Mouse (Mus musculus): ENCODE results near the gene Slc44a4. TPM values are rescaled to one million over a fixed set of nuclear protein-coding genes. Genes with fewer than 3 reads are reported as not detected.
A peak's percentile ranks its signal among the peaks of the same experiment; 100 is the strongest.

The Slc44a4 gene
- polyA plus RNA-seq, 1 experiment from 2014 or later, result not detected

- Histone ChIP-seq H3K4me2 (no peak overlapping the region), H3K4me3 (no peak overlapping the region), H3K4me1 (replicated peaks) (peaks cover 16% of the 10 kb centered on the region), H3K36me3 (no peaks in the 10 kb centered on the region), H3K9me3 (no peaks in the 10 kb centered on the region), H3K27me3 (peaks cover 16% of the 10 kb centered on the region), H3K27ac (replicated peaks) (no peak overlapping the region), H3K9ac (no peak overlapping the region)
- no peak for ATAC-seq (ENCODE audit: low read depth)
- 82% methylated on average over 3 of the region's 3 CpGs for WGBS
Observed at GRCm38 (mm10) chr17:34975581-34976492, 61.6 kb downstream of the Slc44a4 start.

GRCm38 (mm10) chr17:34977000-34977399 lies 62.7 kb downstream of the Slc44a4 start:
- H3K9ac ChIP-seq, result no peak overlapping the region
- H3K4me3 ChIP-seq, result no peak overlapping the region
- ATAC-seq (ENCODE audit: low read depth), result no peak
- peaks cover 20% of the 10 kb centered on the region for H3K4me1 ChIP-seq (replicated peaks)
- H3K27me3 ChIP-seq, result peaks cover 16% of the 10 kb centered on the region
- WGBS, result 94% methylated on average over 20 of the region's 20 CpGs
- H3K9me3 ChIP-seq, result no peaks in the 10 kb centered on the region
- no peak overlapping the region for H3K4me2 ChIP-seq
- H3K27ac ChIP-seq (replicated peaks), result no peak overlapping the region
- no peaks in the 10 kb centered on the region for H3K36me3 ChIP-seq

- 88% methylated on average over 27 of the region's 27 CpGs for WGBS
- no peak overlapping the region for H3K4me2 ChIP-seq
Observed at GRCm38 (mm10) chr17:34978239-34978638, 64.0 kb downstream of the Slc44a4 start.

GRCm38 (mm10) chr17:34979631-34980030 lies 65.4 kb downstream of the Slc44a4 start:
- 95% methylated on average over 4 of the region's 4 CpGs for WGBS
- no peak overlapping the region for H3K4me2 ChIP-seq

More at GRCm38 (mm10) chr17:34978239-34978638, 64.0 kb downstream of the Slc44a4 start:
- Histone ChIP-seq H3K4me3 (no peak overlapping the region), H3K27ac (replicated peaks) (no peak overlapping the region), H3K9me3 (no peaks in the 10 kb centered on the region), H3K4me1 (replicated peaks) (peaks cover 26% of the 10 kb centered on the region), H3K36me3 (no peaks in the 10 kb centered on the region), H3K9ac (no peak overlapping the region), H3K27me3 (peaks cover 9% of the 10 kb centered on the region)
- ATAC-seq (ENCODE audit: low read depth), result no peak

More at GRCm38 (mm10) chr17:34979631-34980030, 65.4 kb downstream of the Slc44a4 start:
- no peaks in the 10 kb centered on the region for H3K9me3 ChIP-seq
- H3K4me1 ChIP-seq (replicated peaks), result peaks cover 29% of the 10 kb centered on the region
- no peaks in the 10 kb centered on the region for H3K27me3 ChIP-seq
- no peak overlapping the region for H3K4me3 ChIP-seq
- no peak overlapping the region for H3K27ac ChIP-seq (replicated peaks)
- no peak for ATAC-seq (ENCODE audit: low read depth)
- H3K36me3 ChIP-seq, result no peaks in the 10 kb centered on the region
- 0 out of 2 replicates have a peak overlapping the region, but pooled peaks have one; percentile 19 for H3K9ac ChIP-seq

Other genes starting within 250 kb of the Slc44a4 start
- gene Tnxb, start 243.9 kb upstream of the Slc44a4 start, polyA plus RNA-seq (2015; fragmentation: Nextera tagmentation; extraction: Ambion mirVana), result 0.11 and 0.14 TPM in 2 replicates
- gene C4b, start 170.6 kb upstream of the Slc44a4 start, polyA plus RNA-seq (2015; fragmentation: Nextera tagmentation; extraction: Ambion mirVana), result not detected in 2 replicates
- not detected in 2 replicates for gene Cyp21a1, start 109.9 kb upstream of the Slc44a4 start, polyA plus RNA-seq (2015; fragmentation: Nextera tagmentation; extraction: Ambion mirVana)
- gene Stk19, start 77.5 kb upstream of the Slc44a4 start, polyA plus RNA-seq (2015; fragmentation: Nextera tagmentation; extraction: Ambion mirVana), result 31.6 and 34.2 TPM in 2 replicates
- 63.0 and 63.2 TPM in 2 replicates for gene Dxo, start 77.4 kb upstream of the Slc44a4 start, polyA plus RNA-seq (2015; fragmentation: Nextera tagmentation; extraction: Ambion mirVana)
- gene Skiv2l, start 64.3 kb upstream of the Slc44a4 start, polyA plus RNA-seq (2015; fragmentation: Nextera tagmentation; extraction: Ambion mirVana), result 49.7 and 57.1 TPM in 2 replicates
- gene Nelfe, start 64.1 kb upstream of the Slc44a4 start, polyA plus RNA-seq (2015; fragmentation: Nextera tagmentation; extraction: Ambion mirVana), result 81.6 and 90.5 TPM in 2 replicates
- gene Cfb, start 51.9 kb upstream of the Slc44a4 start, polyA plus RNA-seq (2015; fragmentation: Nextera tagmentation; extraction: Ambion mirVana), result 1.8 and 2.9 TPM in 2 replicates
- gene Zbtb12, start 35.0 kb upstream of the Slc44a4 start, polyA plus RNA-seq (2015; fragmentation: Nextera tagmentation; extraction: Ambion mirVana), result 9.5 and 10.4 TPM in 2 replicates
- not detected in 2 replicates for gene Gm20547, start 32.4 kb upstream of the Slc44a4 start, polyA plus RNA-seq (2015; fragmentation: Nextera tagmentation; extraction: Ambion mirVana)
- 0.99 and 2.1 TPM in 2 replicates for gene C2, start 16.2 kb upstream of the Slc44a4 start, polyA plus RNA-seq (2015; fragmentation: Nextera tagmentation; extraction: Ambion mirVana)
- 86.8 and 88.7 TPM in 2 replicates for gene Ehmt2, start 16.0 kb upstream of the Slc44a4 start, polyA plus RNA-seq (2015; fragmentation: Nextera tagmentation; extraction: Ambion mirVana)
- 30.2 and 30.6 TPM in 2 replicates for gene Neu1, start 16.8 kb downstream of the Slc44a4 start, polyA plus RNA-seq (2015; fragmentation: Nextera tagmentation; extraction: Ambion mirVana)
- 0.38 and 0.47 TPM in 2 replicates for gene Hspa1b, start 44.8 kb downstream of the Slc44a4 start, polyA plus RNA-seq (2015; fragmentation: Nextera tagmentation; extraction: Ambion mirVana)
- not detected in 2 replicates for gene Gm20481, start 55.4 kb downstream of the Slc44a4 start, polyA plus RNA-seq (2015; fragmentation: Nextera tagmentation; extraction: Ambion mirVana)
- gene Hspa1a, start 57.7 kb downstream of the Slc44a4 start, polyA plus RNA-seq (2015; fragmentation: Nextera tagmentation; extraction: Ambion mirVana), result 6.0 and 6.3 TPM in 2 replicates
- gene Hspa1l, start 58.2 kb downstream of the Slc44a4 start, polyA plus RNA-seq (2015; fragmentation: Nextera tagmentation; extraction: Ambion mirVana), result 1.5 and 2.2 TPM in 2 replicates
- gene Lsm2, start 67.4 kb downstream of the Slc44a4 start, polyA plus RNA-seq (2015; fragmentation: Nextera tagmentation; extraction: Ambion mirVana), result 99.4 and 99.8 TPM in 2 replicates
- 57.9 and 58.2 TPM in 2 replicates for gene Vars, start 86.5 kb downstream of the Slc44a4 start, polyA plus RNA-seq (2015; fragmentation: Nextera tagmentation; extraction: Ambion mirVana)
- gene Vwa7, start 102.1 kb downstream of the Slc44a4 start, polyA plus RNA-seq (2015; fragmentation: Nextera tagmentation; extraction: Ambion mirVana), result 0.17 and 0.18 TPM in 2 replicates
- gene Sapcd1, start 113.5 kb downstream of the Slc44a4 start, polyA plus RNA-seq (2015; fragmentation: Nextera tagmentation; extraction: Ambion mirVana), result 2.5 and 2.6 TPM in 2 replicates
- gene Msh5, start 132.3 kb downstream of the Slc44a4 start, polyA plus RNA-seq (2015; fragmentation: Nextera tagmentation; extraction: Ambion mirVana), result 2.8 and 3.1 TPM in 2 replicates
- gene Clic1, start 135.5 kb downstream of the Slc44a4 start, polyA plus RNA-seq (2015; fragmentation: Nextera tagmentation; extraction: Ambion mirVana), result 132 and 145 TPM in 2 replicates
- 417 and 431 TPM in 2 replicates for gene Ddah2, start 144.6 kb downstream of the Slc44a4 start, polyA plus RNA-seq (2015; fragmentation: Nextera tagmentation; extraction: Ambion mirVana)
- 0.54 TPM in 1 of 2 replicates, not detected in the other for gene Ly6g6c, start 150.9 kb downstream of the Slc44a4 start, polyA plus RNA-seq (2015; fragmentation: Nextera tagmentation; extraction: Ambion mirVana)
- gene Mpig6b, start 151.7 kb downstream of the Slc44a4 start, polyA plus RNA-seq (2015; fragmentation: Nextera tagmentation; extraction: Ambion mirVana), result 0.28 and 0.38 TPM in 2 replicates
- 0.46 and 0.55 TPM in 2 replicates for gene Ly6g6e, start 162.4 kb downstream of the Slc44a4 start, polyA plus RNA-seq (2015; fragmentation: Nextera tagmentation; extraction: Ambion mirVana)
- gene Ly6g6d, start 163.6 kb downstream of the Slc44a4 start, polyA plus RNA-seq (2015; fragmentation: Nextera tagmentation; extraction: Ambion mirVana), result 0.95 and 1.8 TPM in 2 replicates
- gene Ly6g6f, start 171.1 kb downstream of the Slc44a4 start, polyA plus RNA-seq (2015; fragmentation: Nextera tagmentation; extraction: Ambion mirVana), result 0.44 and 0.68 TPM in 2 replicates
- gene Abhd16a, start 174.8 kb downstream of the Slc44a4 start, polyA plus RNA-seq (2015; fragmentation: Nextera tagmentation; extraction: Ambion mirVana), result 98.2 and 104 TPM in 2 replicates
- not detected in 2 replicates for gene Ly6g5c, start 193.8 kb downstream of the Slc44a4 start, polyA plus RNA-seq (2015; fragmentation: Nextera tagmentation; extraction: Ambion mirVana)
- gene Ly6g5b, start 201.0 kb downstream of the Slc44a4 start, polyA plus RNA-seq (2015; fragmentation: Nextera tagmentation; extraction: Ambion mirVana), result 1.4 and 1.7 TPM in 2 replicates
- 20.9 and 25.5 TPM in 2 replicates for gene Gpank1, start 207.0 kb downstream of the Slc44a4 start, polyA plus RNA-seq (2015; fragmentation: Nextera tagmentation; extraction: Ambion mirVana)
- gene Csnk2b, start 207.6 kb downstream of the Slc44a4 start, polyA plus RNA-seq (2015; fragmentation: Nextera tagmentation; extraction: Ambion mirVana), result 333 and 339 TPM in 2 replicates
- 8.9 and 10.6 TPM in 2 replicates for gene D17H6S53E, start 211.9 kb downstream of the Slc44a4 start, polyA plus RNA-seq (2015; fragmentation: Nextera tagmentation; extraction: Ambion mirVana)
- gene Apom, start 217.6 kb downstream of the Slc44a4 start, polyA plus RNA-seq (2015; fragmentation: Nextera tagmentation; extraction: Ambion mirVana), result 0.61 and 0.77 TPM in 2 replicates
- gene Bag6, start 220.7 kb downstream of the Slc44a4 start, polyA plus RNA-seq (2015; fragmentation: Nextera tagmentation; extraction: Ambion mirVana), result 67.1 and 75.0 TPM in 2 replicates